10 mouse cellular contexts compared by ENCODE assay signal in the genomic region with DNA sequence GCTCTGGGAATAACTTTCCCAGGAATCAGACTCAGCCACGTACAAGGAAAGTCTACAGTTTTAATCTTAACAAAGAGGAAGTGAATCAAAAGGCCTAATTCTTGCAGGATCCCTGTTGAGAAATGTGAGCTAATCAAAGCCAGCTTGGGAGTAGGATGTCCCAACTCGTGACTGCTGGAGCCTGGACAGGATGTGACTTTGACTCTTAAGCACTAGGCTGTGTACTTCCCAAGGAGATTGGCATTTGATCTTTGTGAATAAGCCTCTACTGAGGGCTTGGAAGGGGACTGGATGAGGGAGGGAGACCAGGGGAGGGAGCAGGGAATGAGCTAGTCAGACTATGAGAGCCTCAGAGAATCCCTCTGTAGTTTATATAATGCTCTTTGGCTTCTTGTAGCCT. TPM values are rescaled to one million over a fixed set of nuclear protein-coding genes. Genes with fewer than 3 reads are reported as not detected.
A peak's percentile ranks its signal among the peaks of the same experiment; 100 is the strongest.
DNase-seq lines count a peak whose midpoint lies in the region; ATAC-seq and TF ChIP-seq lines count a peak whose summit lies in the region.
"Had no signal": no experiment of that assay in that cellular context is flagged by ENCODE, and none has a peak within 500 bp of the region (broad histone marks: within the 10 kb centered on the region; RNA-seq: fewer than 3 reads in every experiment).

No protein-coding gene starts in this region.

- H3K27ac ChIP-seq in layer of hippocampus, adult 2 months, result peak overlapping the region; percentile 57; the same call in 1 of the 2 replicates
- peak overlapping the region; percentile 79 for H3K27ac ChIP-seq in brown adipose tissue, adult 24 weeks (replicated peaks; ENCODE audit: low read depth, low read length)
- H3K27ac ChIP-seq in heart, embryonic 12.5 days (ENCODE audit: poor library complexity, severe bottlenecking), result peak overlapping the region; percentile 56
- H3K27ac ChIP-seq in lung, postnatal 0 days (ENCODE audit: low read length), result peak overlapping the region; percentile 2; the same call in 1 of the 2 replicates
- H3K27ac ChIP-seq: forebrain, embryonic 12.5 days; limb, embryonic 15.5 days had no signal

- H3K27me3 ChIP-seq in heart, embryonic 12.5 days (replicated peaks), result no peaks in the 10 kb centered on the region
- H3K27me3 ChIP-seq in lung, postnatal 0 days (replicated peaks; ENCODE audit: insufficient read depth, low read length), result no peaks in the 10 kb centered on the region
- H3K27me3 ChIP-seq: forebrain, embryonic 12.5 days; limb, embryonic 15.5 days had no signal

- no peak for TF ChIP-seq CTCF in layer of hippocampus, adult 2 months (conservative IDR thresholded peaks at IDR 0.05)
- peak; percentile 16; the same call in 1 of the 2 replicates for TF ChIP-seq CTCF in lung, postnatal 0 days (IDR thresholded peaks at IDR 0.05)

- H3K9me3 ChIP-seq in heart, embryonic 12.5 days (replicated peaks), result no peaks in the 10 kb centered on the region
- no peaks in the 10 kb centered on the region for H3K9me3 ChIP-seq in lung, postnatal 0 days (ENCODE audit: low read length)
- H3K9me3 ChIP-seq: forebrain, embryonic 12.5 days; limb, embryonic 15.5 days had no signal

- no peak overlapping the region for H3K4me2 ChIP-seq in heart, embryonic 12.5 days
- no peak overlapping the region for H3K4me2 ChIP-seq in lung, postnatal 0 days (replicated peaks; ENCODE audit: low read depth, low read length)
- H3K4me2 ChIP-seq: forebrain, embryonic 12.5 days; limb, embryonic 15.5 days had no signal

- H3K9ac ChIP-seq in heart, embryonic 12.5 days, result no peak overlapping the region
- no peak overlapping the region for H3K9ac ChIP-seq in lung, postnatal 0 days (replicated peaks; ENCODE audit: low read depth)
- H3K9ac ChIP-seq: forebrain, embryonic 12.5 days; limb, embryonic 15.5 days had no signal

- no peak for DNase-seq in layer of hippocampus, adult 2 months (ENCODE audit: low spot score in 2 of 2)
- no peak for DNase-seq in layer of hippocampus, adult 9-11 months
- peak; percentile 87 for DNase-seq in lung, postnatal 0 days (ENCODE audit: low spot score)
- no peak for DNase-seq in ovary, postnatal 14 days (ENCODE audit: low spot score)
- no peak for DNase-seq in cerebellum, postnatal 14 days
- no peak for DNase-seq in left cerebral cortex, postnatal 14 days (ENCODE audit: low spot score in 2 of 2)

- intact Hi-C loops in left cerebral cortex, postnatal 14 days (cut with DNase I), result no loop called here

- ATAC-seq in heart, embryonic 12.5 days (ENCODE audit: insufficient number of reproducible peaks, low FRiP score), result peak; percentile 64
- peak; percentile 87 for ATAC-seq in lung, postnatal 0 days

- H3K4me3 ChIP-seq in layer of hippocampus, adult 2 months, result no peak overlapping the region
- no peak overlapping the region for H3K4me3 ChIP-seq in brown adipose tissue, adult 24 weeks (ENCODE audit: insufficient read depth, low read depth, low read length)
- H3K4me3 ChIP-seq in heart, embryonic 12.5 days, result no peak overlapping the region
- no peak overlapping the region for H3K4me3 ChIP-seq in lung, postnatal 0 days (ENCODE audit: low read depth, low read length)
- H3K4me3 ChIP-seq: forebrain, embryonic 12.5 days; limb, embryonic 15.5 days had no signal

- H3K36me3 ChIP-seq in heart, embryonic 12.5 days, result peaks cover 4% of the 10 kb centered on the region; the same call in 1 of the 2 replicates
- no peaks in the 10 kb centered on the region for H3K36me3 ChIP-seq in lung, postnatal 0 days (ENCODE audit: insufficient read depth, low read length)
- H3K36me3 ChIP-seq: forebrain, embryonic 12.5 days; limb, embryonic 15.5 days had no signal

- WGBS in heart, embryonic 12.5 days, result 23% methylated on average over 2 of the region's 2 CpGs
- WGBS in lung, postnatal 0 days, result 12% methylated on average over 2 of the region's 2 CpGs

- TF ChIP-seq EP300 in lung, postnatal 0 days (IDR thresholded peaks at IDR 0.05), result peak; percentile 63; the same call in 1 of the 2 replicates

- H3K4me1 ChIP-seq in brown adipose tissue, adult 24 weeks (ENCODE audit: control insufficient read depth, insufficient read depth, insufficient read length, low read length), result peaks cover 28% of the 10 kb centered on the region; the same call in 1 of the 2 replicates
- H3K4me1 ChIP-seq in heart, embryonic 12.5 days (replicated peaks), result peaks cover 28% of the 10 kb centered on the region
- H3K4me1 ChIP-seq in lung, postnatal 0 days (ENCODE audit: insufficient read depth, low read depth, low read length), result peaks cover 11% of the 10 kb centered on the region; the same call in 1 of the 2 replicates

RNA-seq across cellular contexts. Expression of a gene that starts 50.0 kb away (rescaled TPM):
- total RNA-seq in layer of hippocampus, adult 2 months (2021), result under 1 TPM; 0.37 to 0.41 TPM
- not detected in 2 replicates for polyA plus RNA-seq in brown adipose tissue, adult 24 weeks (2012; ENCODE audit: insufficient read depth, insufficient read length, missing spikeins)
- polyA plus RNA-seq in heart, embryonic 12.5 days (2016; fragmentation: Nextera tagmentation; extraction: Ambion mirVana), result 0.05 and 0.06 TPM in 2 replicates
- polyA plus RNA-seq in lung, postnatal 0 days (2015; fragmentation: Nextera tagmentation; extraction: Ambion mirVana), result 2.7 and 3.0 TPM in 2 replicates
- under 1 TPM; 0.15 to 0.19 TPM for total RNA-seq in left cerebral cortex, postnatal 14 days (2021)
- polyA plus RNA-seq: forebrain, embryonic 12.5 days had no signal

Comparison
In these comparisons a context has a peak if more than half of its experiments do, and no peak if none do; other contexts are left out.
1. H3K27ac ChIP-seq: peak in every context shown above with its lines; median percentile 79 in brown adipose tissue, adult 24 weeks; 57 in layer of hippocampus, adult 2 months; 56 in heart, embryonic 12.5 days; 2 in lung, postnatal 0 days.